Comparison of ENCODE assay signal across 24 mouse cellular contexts in genomic region chr9:47973130-47973529, GRCm38 (mm10).
DNase-seq lines count a peak whose midpoint lies in the region; ATAC-seq and TF ChIP-seq lines count a peak whose summit lies in the region.
"Had no signal": no experiment of that assay in that cellular context is flagged by ENCODE, and none has a peak within 500 bp of the region (broad histone marks: within the 10 kb centered on the region; RNA-seq: fewer than 3 reads in every experiment).

No protein-coding gene starts in this region.

- H3K4me2 ChIP-seq in forebrain, embryonic 16.5 days (ENCODE audit: low read length): no peak overlapping the region
- no peak overlapping the region for H3K4me2 ChIP-seq in forebrain, embryonic 12.5 days
- no peak overlapping the region for H3K4me2 ChIP-seq in midbrain, embryonic 13.5 days (replicated peaks)
- no peak overlapping the region for H3K4me2 ChIP-seq in midbrain, embryonic 15.5 days
- no peak overlapping the region for H3K4me2 ChIP-seq in hindbrain, embryonic 16.5 days (ENCODE audit: low read length)
- H3K4me2 ChIP-seq: embryonic facial prominence, embryonic 13.5 days; heart, embryonic 15.5 days; lung, embryonic 15.5 days; neural tube, embryonic 12.5 days; stomach, embryonic 15.5 days had no signal

- H3K9me3 ChIP-seq in forebrain, embryonic 16.5 days (ENCODE audit: control insufficient read depth, low read length): no peaks in the 10 kb centered on the region
- no peaks in the 10 kb centered on the region for H3K9me3 ChIP-seq in forebrain, embryonic 12.5 days
- H3K9me3 ChIP-seq in midbrain, embryonic 13.5 days: no peaks in the 10 kb centered on the region
- no peaks in the 10 kb centered on the region for H3K9me3 ChIP-seq in midbrain, embryonic 15.5 days
- no peaks in the 10 kb centered on the region for H3K9me3 ChIP-seq in hindbrain, embryonic 16.5 days (ENCODE audit: control insufficient read depth, low read length)
- H3K9me3 ChIP-seq: embryonic facial prominence, embryonic 13.5 days; heart, embryonic 15.5 days; lung, embryonic 15.5 days; neural tube, embryonic 12.5 days; stomach, embryonic 15.5 days had no signal

- H3K27ac ChIP-seq in forebrain, embryonic 16.5 days (ENCODE audit: low read length): no peak overlapping the region
- no peak overlapping the region for H3K27ac ChIP-seq in forebrain, embryonic 12.5 days
- no peak overlapping the region for H3K27ac ChIP-seq in midbrain, embryonic 13.5 days
- H3K27ac ChIP-seq in midbrain, embryonic 15.5 days: no peak overlapping the region
- H3K27ac ChIP-seq in hindbrain, embryonic 16.5 days (ENCODE audit: low read depth, low read length): no peak overlapping the region
- H3K27ac ChIP-seq: embryonic facial prominence, embryonic 13.5 days; heart, embryonic 15.5 days; kidney, postnatal 0 days; liver, embryonic 14.5 days; lung, embryonic 15.5 days; neural tube, embryonic 12.5 days; stomach, embryonic 15.5 days had no signal

- DNase-seq in brain, embryonic 14.5 days (ENCODE audit: low read depth): peak; percentile 73
- no peak for DNase-seq in embryo, embryonic 9.5 days (ENCODE audit: extremely low spot score)
- DNase-seq: adrenal gland, postnatal 36 days; cerebellum, adult 11 months; cerebellum, adult 9-11 months; gastrocnemius, postnatal 36 days; heart, postnatal 36 days; kidney, adult 2 months; layer of hippocampus, adult 9-11 months; lung, postnatal 4 days; thymus, adult 2 months; thymus, postnatal 4 days had no signal

- H3K9ac ChIP-seq in forebrain, embryonic 16.5 days (replicated peaks; ENCODE audit: low read depth, low read length): no peak overlapping the region
- H3K9ac ChIP-seq in forebrain, embryonic 12.5 days: no peak overlapping the region
- H3K9ac ChIP-seq in midbrain, embryonic 13.5 days (replicated peaks): no peak overlapping the region
- H3K9ac ChIP-seq in midbrain, embryonic 15.5 days: no peak overlapping the region
- no peak overlapping the region; the same call in 1 of the 2 replicates for H3K9ac ChIP-seq in hindbrain, embryonic 16.5 days (ENCODE audit: low read depth, low read length)
- H3K9ac ChIP-seq: embryonic facial prominence, embryonic 13.5 days; heart, embryonic 15.5 days; liver, embryonic 14.5 days; lung, embryonic 15.5 days; neural tube, embryonic 12.5 days; stomach, embryonic 15.5 days had no signal

- TF ChIP-seq CTCF in brain, embryonic 14.5 days (IDR thresholded peaks at IDR 0.05; ENCODE audit: borderline replicate concordance, extremely low read depth, insufficient read depth, insufficient read length): no peak

- no peak overlapping the region for H3K4me3 ChIP-seq in forebrain, embryonic 16.5 days (replicated peaks; ENCODE audit: low read length)
- no peak overlapping the region for H3K4me3 ChIP-seq in forebrain, embryonic 12.5 days (replicated peaks)
- H3K4me3 ChIP-seq in midbrain, embryonic 13.5 days (replicated peaks): no peak overlapping the region
- no peak overlapping the region for H3K4me3 ChIP-seq in midbrain, embryonic 15.5 days
- no peak overlapping the region for H3K4me3 ChIP-seq in hindbrain, embryonic 16.5 days (ENCODE audit: low read length)
- H3K4me3 ChIP-seq: embryonic facial prominence, embryonic 13.5 days; heart, embryonic 15.5 days; lung, embryonic 15.5 days; neural tube, embryonic 12.5 days; stomach, embryonic 15.5 days had no signal

- no peak for TF ChIP-seq POLR2A in brain, embryonic 14.5 days (IDR thresholded peaks at IDR 0.05; ENCODE audit: borderline replicate concordance, extremely low read depth, insufficient read depth, insufficient read length, poor library complexity, severe bottlenecking)

- 26% methylated on average over 12 of the region's 12 CpGs for WGBS in forebrain, embryonic 16.5 days
- 48% methylated on average over 12 of the region's 12 CpGs for WGBS in forebrain, embryonic 12.5 days
- 57% methylated on average over 12 of the region's 12 CpGs for WGBS in midbrain, embryonic 13.5 days
- WGBS in midbrain, embryonic 15.5 days: 39% methylated on average over 12 of the region's 12 CpGs
- WGBS in hindbrain, embryonic 16.5 days: 31% methylated on average over 12 of the region's 12 CpGs

- no peaks in the 10 kb centered on the region for H3K36me3 ChIP-seq in forebrain, embryonic 16.5 days (ENCODE audit: control insufficient read depth, insufficient read depth)
- no peaks in the 10 kb centered on the region for H3K36me3 ChIP-seq in forebrain, embryonic 12.5 days (replicated peaks)
- H3K36me3 ChIP-seq in midbrain, embryonic 13.5 days: no peaks in the 10 kb centered on the region
- no peaks in the 10 kb centered on the region for H3K36me3 ChIP-seq in midbrain, embryonic 15.5 days (replicated peaks)
- no peaks in the 10 kb centered on the region for H3K36me3 ChIP-seq in hindbrain, embryonic 16.5 days (ENCODE audit: control insufficient read depth, insufficient read depth, low read length)
- H3K36me3 ChIP-seq: embryonic facial prominence, embryonic 13.5 days; heart, embryonic 15.5 days; lung, embryonic 15.5 days; neural tube, embryonic 12.5 days; stomach, embryonic 15.5 days had no signal

- no peaks in the 10 kb centered on the region for H3K27me3 ChIP-seq in forebrain, embryonic 16.5 days (replicated peaks; ENCODE audit: control insufficient read depth, insufficient read depth, low read length)
- H3K27me3 ChIP-seq in forebrain, embryonic 12.5 days: no peaks in the 10 kb centered on the region
- 0 out of 2 replicates have a peak, but pooled peaks cover 4% of the 10 kb centered on the region for H3K27me3 ChIP-seq in midbrain, embryonic 13.5 days
- no peaks in the 10 kb centered on the region for H3K27me3 ChIP-seq in midbrain, embryonic 15.5 days (replicated peaks)
- no peaks in the 10 kb centered on the region for H3K27me3 ChIP-seq in hindbrain, embryonic 16.5 days (replicated peaks; ENCODE audit: control insufficient read depth, insufficient read depth, low read length)
- H3K27me3 ChIP-seq: embryonic facial prominence, embryonic 13.5 days; heart, embryonic 15.5 days; lung, embryonic 15.5 days; neural tube, embryonic 12.5 days; stomach, embryonic 15.5 days had no signal

- H3K4me1 ChIP-seq in forebrain, embryonic 16.5 days (replicated peaks; ENCODE audit: control insufficient read depth, insufficient read depth, low read length): 0 out of 2 replicates have a peak, but pooled peaks cover 6% of the 10 kb centered on the region
- peaks cover 7% of the 10 kb centered on the region; the same call in 1 of the 2 replicates for H3K4me1 ChIP-seq in forebrain, embryonic 12.5 days
- 0 out of 2 replicates have a peak, but pooled peaks cover 9% of the 10 kb centered on the region for H3K4me1 ChIP-seq in midbrain, embryonic 13.5 days (replicated peaks)
- 0 out of 2 replicates have a peak, but pooled peaks cover 9% of the 10 kb centered on the region for H3K4me1 ChIP-seq in midbrain, embryonic 15.5 days
- peaks cover 7% of the 10 kb centered on the region for H3K4me1 ChIP-seq in hindbrain, embryonic 16.5 days (ENCODE audit: control insufficient read depth, insufficient read depth, low read depth, low read length)
- H3K4me1 ChIP-seq: heart, embryonic 15.5 days; neural tube, embryonic 12.5 days; stomach, embryonic 15.5 days had no signal

- ATAC-seq in forebrain, embryonic 16.5 days: 0 out of 2 replicates have a peak, but pooled peaks have one; percentile 26
- ATAC-seq in forebrain, embryonic 12.5 days (ENCODE audit: low FRiP score): no peak
- ATAC-seq in midbrain, embryonic 13.5 days: 0 out of 2 replicates have a peak, but pooled peaks have one; percentile 24
- ATAC-seq in midbrain, embryonic 15.5 days (replicated peaks): no peak
- peak; percentile 64 for ATAC-seq in hindbrain, embryonic 16.5 days

Comparison
In these comparisons a context has a peak if more than half of its experiments do, and no peak if none do; other contexts are left out.
1. ATAC-seq: peak in forebrain, embryonic 16.5 days (single experiment), midbrain, embryonic 13.5 days (single experiment) and hindbrain, embryonic 16.5 days (single experiment); none in forebrain, embryonic 12.5 days (single experiment) and midbrain, embryonic 15.5 days (single experiment).